Mouse (Mus musculus) liver, postnatal 0 days (tissue): ENCODE data around the gene Smg6.

ENCODE experiments used
- CTCF ChIP-seq: sonication (generic); IDR thresholded peaks from 2 replicates; pipeline ENCODE4 v1.5.1; 2016; ENCODE audit warnings: antibody characterized with exemption, low read depth
- EP300 ChIP-seq: IDR thresholded peaks from 2 replicates; pipeline ENCODE4 v1.6.1; 2016; ENCODE audit warnings: antibody characterized with exemption, low read depth, mild to moderate bottlenecking

DNA sequence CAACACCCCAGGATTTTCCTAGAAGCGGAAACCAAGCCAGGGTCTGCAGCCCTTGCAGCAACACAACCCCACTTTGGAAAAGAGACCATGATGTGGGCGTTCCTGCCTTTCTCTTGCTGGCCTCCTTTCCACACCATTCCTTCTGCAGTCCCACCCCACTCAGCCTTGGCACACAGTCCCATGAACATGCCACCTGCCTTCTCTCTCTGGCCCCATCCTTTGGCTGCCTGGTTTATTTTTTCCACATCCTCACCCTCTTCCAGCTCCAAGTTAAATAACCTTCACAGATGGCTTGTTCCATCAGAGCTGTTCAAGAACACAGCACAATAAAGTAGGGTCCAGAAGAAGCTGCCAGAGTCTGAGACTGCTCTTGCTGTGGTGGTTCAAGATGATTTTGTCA, 193.7 kb downstream of the Smg6 start:
- no peak for TF ChIP-seq CTCF
- no peak for TF ChIP-seq EP300
